Mouse (Mus musculus) mature B cell (primary cell): Measurements from ENCODE around the gene Epas1.

ENCODE experiments used
- in situ Hi-C: fragments of 300-500 bp; cut with MboI; formaldehyde crosslinking; loops from 2 replicates; pipeline ENCODE4 v1.14.3; 2019

The Epas1 gene

DNA sequence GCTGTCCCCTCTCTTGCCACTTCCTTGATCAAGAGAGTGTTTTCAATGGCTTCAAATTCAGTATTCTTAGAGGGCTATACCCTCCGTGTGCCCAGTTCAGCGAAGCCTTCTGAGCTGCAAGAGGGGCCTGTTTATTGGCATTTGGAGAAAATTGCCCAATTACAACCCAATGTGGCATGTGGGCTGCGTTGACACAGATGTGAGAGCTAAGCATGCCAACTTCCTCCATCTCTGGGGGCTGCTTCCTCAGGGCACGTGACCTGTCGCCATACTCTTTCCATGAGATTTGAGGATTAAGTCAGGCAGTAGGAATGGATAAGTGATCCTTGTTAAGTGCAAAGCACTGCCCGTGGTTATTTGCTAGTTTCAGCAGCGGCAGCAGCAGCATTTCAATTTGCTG lies 34.3 kb downstream of the Epas1 start:
- in situ Hi-C loops = no loop called here

DNA sequence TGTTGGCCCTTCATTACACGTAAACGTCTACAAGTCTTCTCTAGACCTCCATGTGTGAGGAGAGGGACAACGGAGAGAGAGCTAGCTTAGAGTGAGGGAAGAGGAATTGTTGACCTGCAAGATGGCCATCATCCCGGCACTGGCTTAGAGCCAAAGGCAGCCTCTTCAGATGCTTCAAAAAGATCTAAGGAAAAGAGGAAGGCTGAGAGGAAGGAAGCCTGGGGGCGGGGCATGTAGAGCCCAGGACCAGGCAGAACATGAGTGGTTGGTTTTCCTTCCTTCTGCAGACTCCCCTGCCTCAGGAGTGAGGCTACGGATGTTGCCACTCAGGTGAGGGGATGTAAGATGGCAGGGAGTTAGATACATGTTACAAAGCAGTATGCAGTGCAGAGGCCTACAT lies 34.8 kb downstream of the Epas1 start:
- in situ Hi-C loops = no loop called here

DNA sequence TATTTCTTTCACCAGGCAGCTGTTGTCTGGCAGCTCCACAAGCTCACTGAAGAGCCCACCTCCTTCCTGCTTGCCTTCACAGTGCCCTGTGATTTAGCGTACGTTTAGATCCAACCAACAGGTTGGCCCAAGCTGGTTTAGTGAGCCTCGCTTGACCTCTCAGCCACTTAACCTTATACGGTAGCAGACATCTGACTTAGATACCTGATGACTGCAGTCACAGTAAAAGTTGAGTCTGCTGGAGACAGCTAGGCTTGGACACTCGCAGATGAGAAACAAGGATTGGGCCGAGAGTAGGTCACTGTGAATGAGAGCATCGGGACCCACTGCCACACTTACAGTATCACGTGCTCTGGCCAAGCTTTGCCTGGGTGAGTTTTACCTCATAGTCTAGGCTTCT lies 38.4 kb downstream of the Epas1 start:
- in situ Hi-C loops = no loop called here

DNA sequence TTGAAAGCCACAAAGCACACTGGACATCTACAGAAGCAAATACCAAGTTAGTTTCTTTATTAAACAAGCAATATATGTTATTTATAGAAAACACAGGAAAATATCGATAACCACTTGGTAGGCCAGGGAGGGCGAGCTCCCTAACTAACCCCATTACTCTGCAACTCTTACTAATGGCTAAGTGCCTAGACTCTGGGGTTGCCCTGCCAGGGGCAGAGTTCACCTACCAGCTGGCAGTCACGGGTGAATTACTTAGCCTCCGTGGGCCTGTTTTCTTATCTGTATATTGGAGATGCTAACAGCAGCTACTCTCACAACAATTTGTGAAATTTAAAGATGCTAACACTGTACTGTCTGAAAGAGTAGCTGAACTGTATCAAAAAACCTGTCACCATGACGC lies 42.3 kb downstream of the Epas1 start:
- in situ Hi-C loops = no loop called here

DNA sequence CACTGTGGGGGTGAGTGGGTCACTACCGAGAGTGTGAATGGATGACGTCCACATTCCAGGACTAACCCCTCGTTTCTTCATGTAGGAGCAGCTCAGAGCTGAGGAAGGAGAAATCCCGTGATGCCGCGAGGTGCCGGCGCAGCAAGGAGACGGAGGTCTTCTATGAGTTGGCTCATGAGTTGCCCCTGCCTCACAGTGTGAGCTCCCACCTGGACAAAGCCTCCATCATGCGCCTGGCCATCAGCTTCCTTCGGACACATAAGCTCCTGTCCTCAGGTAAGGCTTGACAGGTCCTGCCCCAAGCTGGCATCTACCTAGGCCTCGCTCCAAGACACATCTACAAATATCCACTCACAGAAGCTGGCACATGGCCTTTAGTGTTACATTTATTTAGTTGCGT lies 43.5 kb downstream of the Epas1 start:
- in situ Hi-C loops = no loop called here

DNA sequence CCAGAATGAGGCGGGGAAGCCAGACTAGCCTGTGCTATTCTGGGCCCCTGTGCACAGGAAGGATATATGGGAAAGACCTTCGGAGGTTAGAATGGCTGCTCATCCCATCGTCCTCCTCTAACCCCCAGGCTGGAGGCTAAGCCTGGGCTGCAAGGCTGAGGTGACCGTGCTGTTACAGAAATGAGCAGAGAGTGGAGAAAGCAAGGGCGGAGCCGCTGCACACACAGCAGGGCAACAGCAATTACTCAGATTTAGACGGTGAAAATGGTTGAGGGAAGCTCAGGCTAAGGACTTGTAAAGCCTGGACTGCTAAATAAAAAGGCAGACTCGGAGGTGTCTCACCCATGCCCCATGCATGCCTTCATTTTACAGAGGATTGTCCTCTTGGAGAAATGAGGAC lies 45.0 kb downstream of the Epas1 start:
- in situ Hi-C loops = no loop called here

DNA sequence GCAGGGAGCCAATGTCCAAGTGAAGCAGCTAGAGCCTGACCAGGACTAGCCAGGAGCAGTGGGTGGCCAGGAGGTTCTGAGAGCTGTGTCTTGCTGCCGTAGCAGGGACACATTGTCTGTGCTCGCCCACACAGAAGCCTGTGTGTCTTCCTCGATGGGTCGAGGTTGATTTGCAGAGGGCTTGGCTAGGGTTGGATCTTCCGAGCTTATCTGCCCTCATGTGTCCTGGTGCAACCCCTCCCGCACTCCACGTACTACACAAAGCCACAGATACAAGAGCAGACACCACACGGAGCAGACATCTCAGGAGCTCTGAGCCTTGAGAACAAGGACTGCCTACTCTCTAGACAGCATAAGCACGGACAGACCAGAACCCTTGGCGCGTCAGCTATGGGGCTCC lies 45.5 kb downstream of the Epas1 start:
- in situ Hi-C loops = no loop called here

DNA sequence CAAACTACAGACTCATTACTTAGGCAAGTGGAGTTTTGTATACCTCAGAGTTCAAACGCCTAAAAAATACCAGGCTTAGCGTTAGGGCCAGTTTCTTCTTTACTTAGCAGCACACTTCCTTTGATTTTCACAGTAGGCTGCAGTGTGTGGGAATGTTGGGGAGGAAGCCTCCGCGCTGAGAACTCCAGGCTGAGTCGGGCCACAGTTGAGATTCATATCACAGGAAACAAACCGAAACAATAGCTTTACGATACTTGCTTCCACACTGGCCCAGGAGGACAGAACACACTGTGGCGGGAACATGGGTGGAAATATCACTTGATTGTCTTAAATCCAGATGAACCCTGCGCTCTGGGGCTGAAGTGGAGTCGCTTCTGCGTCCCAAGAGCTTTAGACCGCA lies 47.0 kb downstream of the Epas1 start:
- in situ Hi-C loops = no loop called here

DNA sequence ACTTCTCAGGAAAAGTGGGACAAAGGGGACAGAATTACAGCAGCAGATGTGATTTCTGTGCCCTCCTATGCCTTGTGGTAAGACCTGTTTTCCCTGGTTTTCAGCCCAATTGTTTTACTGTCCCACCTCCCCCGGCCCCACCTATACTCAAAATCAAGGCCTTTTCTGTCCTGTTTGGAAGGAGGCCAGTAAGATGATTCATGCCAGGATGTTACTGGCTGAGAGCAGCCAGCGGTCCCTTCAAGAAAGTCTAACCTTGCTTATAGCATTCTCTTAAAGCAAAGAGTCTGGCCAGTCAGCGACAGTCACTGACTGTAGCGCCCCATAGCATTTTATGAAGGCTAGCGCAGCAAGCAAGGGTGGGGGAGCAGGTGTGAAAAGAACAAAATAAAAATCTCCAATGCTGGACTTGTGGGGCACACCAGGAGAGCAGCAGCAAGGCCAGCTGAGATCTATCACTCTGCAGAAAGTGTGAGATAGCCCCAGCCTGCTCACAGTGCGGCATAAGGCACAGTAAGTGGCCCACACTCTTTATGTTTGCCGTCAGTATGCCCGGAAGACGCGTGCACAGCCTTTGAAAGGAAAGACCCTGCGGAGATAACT lies 47.8 kb downstream of the Epas1 start:
- in situ Hi-C loops = no loop called here

DNA sequence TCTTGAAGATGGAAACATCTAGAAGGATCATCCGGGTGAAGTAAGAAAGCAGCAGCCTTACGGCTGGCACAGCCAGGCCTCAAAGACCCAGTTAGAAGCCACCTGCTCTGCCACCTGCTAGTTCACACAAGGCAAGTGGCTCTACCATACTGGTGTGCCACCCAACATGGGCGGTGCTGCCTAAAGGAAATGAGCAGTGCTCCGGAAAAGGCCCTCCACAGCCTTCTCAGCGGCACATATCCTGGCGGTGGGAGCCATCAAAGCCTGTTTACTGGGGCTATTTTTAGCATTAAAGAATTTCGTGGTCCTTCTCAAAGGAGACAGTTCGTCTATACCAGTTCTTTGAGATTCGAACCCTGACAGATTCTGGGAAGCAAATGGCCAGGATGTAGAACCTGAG lies 48.4 kb downstream of the Epas1 start:
- in situ Hi-C loops = no loop called here

DNA sequence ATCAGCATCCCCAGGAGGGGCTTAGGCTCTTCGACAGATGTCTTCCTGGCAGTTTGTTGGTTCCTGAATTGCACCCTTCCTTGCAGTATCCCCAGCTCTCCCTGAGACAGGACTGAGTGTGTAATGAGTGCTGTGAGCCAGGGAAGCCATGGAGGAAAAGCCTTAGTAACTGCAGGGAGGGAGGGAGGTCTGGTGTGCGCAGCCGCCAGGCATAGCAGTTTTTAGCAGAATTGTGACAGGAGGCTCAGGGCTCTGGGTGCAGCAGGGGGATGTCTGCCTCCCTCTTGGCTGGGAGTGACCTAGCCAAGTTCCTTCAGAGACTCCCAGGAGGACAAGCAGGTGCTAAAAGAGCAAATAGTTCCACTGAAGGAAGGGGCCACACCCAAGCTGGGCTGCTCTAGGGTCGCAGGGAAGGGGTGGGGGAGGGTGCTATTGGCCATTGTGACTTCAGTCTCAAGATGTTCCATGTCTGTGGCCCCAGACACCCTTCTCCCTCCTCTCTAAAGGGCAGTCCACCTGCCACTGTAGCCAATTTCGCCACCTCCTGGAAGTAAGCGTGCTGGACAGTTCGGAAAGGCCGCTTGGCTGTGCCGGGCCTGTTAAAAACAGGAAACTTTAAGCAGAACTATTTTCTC lies 49.0 kb downstream of the Epas1 start:
- in situ Hi-C loops = no loop called here

DNA sequence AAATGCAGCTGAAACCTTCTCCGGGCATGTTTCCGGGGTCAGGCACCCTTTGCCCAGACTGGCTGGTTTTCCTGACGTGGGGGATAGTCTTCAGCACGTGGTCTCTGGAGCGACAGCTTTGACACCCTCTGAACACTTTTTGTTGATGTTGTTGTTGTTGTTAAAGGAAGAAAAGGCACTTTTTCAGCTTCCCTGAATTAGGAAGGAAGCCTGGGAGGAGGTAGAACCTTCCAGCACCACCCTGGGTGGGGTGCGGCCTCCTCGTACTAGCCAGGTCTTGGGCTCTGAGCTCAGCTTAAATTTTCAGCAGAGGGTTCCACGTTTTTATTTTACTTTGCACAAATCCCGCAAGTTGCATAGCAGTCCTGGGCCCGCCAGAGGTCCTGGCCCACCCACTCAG lies 49.6 kb downstream of the Epas1 start:
- in situ Hi-C loops = no loop called here

DNA sequence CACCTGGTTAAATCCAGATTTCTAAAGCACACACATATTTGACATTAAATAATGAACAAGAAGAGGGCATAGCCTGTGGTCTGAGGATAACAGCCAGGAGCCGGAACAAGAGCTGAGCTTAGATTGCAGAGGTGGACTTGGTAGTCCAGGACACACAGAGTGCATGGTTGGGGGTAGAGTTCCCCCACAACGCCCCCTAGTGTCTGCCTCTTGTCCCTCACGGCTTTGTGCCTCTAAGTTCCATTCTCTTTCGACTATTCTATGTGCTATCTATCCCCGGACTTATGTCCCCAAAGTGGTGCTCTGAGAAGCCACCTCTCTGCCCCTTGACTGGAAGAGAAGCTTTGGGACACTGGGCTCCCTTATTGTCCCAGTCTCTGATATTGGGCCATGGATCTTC lies 50.2 kb downstream of the Epas1 start:
- in situ Hi-C loops = no loop called here

DNA sequence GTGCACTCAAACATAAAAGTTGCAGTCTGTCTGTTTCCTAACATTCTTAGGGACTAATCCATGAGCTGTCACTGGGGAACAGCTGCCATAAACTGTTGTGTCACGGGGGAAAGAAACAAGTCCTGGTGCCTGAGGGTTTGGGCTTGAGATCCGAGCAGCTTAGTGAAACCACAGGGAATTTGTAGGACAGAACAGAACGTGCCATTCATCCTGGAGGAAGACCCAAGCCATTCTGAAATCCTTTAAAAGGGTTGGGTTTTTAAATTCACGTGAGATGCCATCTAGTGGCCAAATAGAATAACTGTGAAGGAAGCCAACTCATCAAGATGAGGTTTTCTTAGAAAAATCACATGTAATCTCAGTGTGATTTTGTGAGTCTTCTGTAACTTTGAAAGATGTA lies 58.5 kb downstream of the Epas1 start:
- in situ Hi-C loops = no loop called here

DNA sequence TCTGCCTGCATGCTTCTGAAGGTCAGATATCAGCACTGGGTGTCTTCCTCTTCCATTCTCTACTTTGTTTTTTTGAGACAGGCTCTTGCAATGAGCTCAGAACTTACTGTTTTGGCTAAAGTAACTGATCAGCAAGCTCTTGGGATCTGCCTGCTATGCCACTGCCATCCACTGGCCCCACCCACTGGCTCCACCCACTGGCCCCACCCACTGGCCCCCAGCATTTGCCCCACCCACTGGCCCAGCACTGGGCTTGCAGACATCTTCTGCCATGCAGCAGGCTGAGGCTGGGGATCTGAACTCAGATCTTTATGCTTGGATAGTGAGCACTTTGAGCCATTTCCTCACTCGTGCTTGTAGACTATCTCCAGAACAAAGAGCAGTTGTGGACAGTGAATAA lies 60.8 kb downstream of the Epas1 start:
- in situ Hi-C loops = no loop called here

DNA sequence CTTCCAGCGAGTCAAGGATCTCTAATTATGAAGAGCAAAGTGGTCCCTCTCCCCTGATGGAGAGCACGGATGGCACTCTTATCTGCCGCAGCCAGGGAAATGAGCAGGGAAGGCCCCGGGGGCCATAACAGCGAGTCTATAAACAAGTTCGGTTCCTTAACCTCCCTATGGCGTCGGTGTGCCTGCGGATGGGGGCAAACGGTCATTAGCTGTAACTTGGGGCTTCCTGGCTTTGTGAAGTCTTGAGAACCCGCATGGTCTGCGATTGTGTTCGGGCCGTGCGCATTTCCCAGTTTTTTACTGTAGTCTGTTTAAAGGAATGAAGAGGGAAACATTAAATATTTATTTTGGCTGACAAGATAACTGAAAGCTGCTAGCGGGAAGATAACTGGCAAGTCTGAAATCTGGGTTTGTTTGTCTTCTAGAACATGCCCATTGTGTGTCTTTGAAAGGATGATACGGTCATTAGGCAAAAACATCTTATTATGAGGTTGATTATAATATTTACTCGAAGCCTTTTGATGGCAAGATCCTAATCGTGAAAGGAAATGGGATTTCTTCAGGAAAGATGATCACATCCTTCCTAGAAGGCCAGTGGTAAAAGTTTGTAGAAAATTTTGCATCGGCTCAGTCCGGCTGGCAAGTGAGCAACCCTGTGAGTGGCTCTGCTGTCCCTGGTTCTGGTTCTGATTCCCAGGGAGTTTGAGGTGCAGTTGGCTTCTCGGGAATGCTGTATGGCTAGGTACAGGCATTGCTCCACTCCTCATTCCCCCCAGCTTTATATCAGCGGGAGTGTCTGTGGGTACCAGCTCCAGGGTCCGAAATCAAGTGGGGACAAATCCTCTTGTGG lies 61.7 kb downstream of the Epas1 start:
- in situ Hi-C loops = no loop called here

DNA sequence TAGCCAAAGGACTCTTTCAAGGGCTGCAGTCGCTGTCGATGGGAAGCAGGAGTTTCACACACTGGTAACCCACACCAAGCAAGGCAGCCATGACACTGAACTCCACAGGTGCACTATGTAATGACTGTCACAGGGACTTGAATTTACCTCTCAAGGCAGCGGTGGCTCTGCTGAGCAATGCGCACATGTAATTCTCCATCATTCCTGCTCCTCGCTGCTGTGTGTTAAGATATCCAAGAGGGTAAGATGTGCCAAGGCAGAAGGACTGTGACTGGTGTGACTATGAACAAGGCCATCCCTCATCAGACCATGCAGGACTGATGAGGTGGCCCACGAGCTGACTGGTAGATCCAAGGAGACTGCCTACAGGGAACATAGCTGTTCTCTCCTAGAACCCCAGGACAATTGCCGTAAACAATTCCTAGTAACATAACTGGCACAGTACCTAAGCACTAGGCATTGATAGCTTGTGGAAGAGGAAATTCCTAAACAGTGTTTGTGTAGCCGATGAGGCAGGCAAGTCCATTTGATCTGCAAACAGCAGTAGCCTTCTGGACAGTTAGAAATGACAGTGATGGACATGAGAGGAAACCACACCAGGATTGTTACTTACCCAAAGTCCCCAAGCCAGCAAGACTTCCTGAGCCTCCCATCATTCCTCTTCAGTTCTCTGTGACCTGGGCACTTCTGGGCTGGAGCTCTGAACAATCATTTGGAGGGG lies 68.7 kb downstream of the Epas1 start:
- in situ Hi-C loops = no loop called here

DNA sequence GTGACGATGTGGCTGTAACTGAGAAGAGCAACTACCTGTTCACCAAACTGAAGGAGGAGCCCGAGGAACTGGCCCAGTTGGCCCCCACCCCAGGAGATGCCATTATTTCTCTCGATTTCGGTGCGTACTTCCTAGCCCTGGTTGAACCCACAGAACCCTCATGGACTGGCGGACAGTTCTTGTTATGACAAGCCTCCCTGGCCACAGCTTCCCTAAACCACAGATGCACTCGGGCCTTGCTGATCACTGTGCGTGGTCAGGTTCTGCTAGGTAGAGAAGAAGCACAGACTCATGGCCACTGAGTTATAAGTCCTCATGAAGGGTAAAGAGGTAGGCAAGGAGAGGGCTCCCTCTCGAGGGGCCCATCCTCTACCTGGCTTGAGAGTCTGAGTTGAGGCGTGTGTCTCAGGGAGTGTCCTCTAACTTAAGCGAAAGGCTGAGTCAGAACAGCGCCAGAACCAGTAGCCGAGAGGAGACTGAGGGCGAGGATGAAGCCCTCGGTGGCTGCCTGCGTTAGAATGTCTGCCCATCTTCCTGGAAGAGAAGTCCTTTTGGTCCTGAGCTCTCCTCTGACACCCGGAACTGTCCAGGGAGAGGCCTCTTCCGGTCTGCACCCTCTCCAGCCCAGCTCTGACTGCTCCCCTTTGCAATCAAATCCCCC lies 71.1 kb downstream of the Epas1 start:
- in situ Hi-C loops = no loop called here

DNA sequence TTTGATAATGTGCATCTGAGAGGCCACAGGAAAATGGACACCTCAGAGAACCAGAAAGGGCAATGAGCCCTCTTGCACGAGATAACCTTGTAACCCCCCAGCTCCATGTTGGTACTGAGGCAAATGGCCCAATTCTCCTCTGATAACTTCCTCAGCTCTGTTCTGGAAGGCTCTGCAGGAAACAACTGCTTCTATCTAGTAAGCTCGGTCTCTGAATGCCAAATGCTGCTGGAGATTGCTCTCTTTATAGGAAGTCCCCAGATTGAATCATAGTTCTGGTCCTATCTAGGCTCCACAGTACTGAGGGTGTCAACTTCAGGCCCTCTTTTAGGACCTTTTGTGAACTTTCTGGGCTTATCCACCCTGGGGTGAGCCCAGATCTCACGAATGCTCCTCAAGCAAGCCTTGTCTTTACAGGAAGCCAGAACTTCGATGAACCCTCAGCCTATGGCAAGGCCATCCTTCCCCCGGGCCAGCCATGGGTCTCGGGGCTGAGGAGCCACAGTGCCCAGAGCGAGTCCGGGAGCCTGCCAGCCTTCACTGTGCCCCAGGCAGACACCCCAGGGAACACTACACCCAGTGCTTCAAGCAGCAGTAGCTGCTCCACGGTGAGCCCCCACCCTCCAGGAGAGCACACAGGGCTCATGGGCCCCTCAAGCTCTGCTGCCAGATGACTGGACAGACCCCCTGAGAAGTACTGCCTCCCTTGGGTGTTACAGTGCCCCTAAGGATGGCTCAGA lies 71.8 kb downstream of the Epas1 start:
- in situ Hi-C loops = no loop called here

DNA sequence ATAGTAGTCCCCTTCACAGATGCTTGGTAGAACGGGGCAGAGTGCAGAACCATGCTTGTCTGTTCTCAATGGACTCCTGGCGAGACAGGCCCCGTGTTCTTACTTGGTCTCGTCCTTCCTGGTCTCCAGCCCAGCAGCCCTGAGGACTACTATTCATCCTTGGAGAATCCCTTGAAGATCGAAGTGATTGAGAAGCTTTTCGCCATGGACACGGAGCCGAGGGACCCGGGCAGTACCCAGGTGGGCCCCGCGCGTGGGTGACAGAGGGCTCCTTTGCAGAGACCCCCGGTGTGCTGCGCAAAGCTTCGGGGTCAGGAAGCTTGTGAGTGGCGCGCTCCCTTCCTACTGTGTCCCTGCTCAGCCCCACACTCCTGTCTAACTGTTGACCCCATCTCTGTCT lies 72.9 kb downstream of the Epas1 start:
- in situ Hi-C loops = no loop called here

DNA sequence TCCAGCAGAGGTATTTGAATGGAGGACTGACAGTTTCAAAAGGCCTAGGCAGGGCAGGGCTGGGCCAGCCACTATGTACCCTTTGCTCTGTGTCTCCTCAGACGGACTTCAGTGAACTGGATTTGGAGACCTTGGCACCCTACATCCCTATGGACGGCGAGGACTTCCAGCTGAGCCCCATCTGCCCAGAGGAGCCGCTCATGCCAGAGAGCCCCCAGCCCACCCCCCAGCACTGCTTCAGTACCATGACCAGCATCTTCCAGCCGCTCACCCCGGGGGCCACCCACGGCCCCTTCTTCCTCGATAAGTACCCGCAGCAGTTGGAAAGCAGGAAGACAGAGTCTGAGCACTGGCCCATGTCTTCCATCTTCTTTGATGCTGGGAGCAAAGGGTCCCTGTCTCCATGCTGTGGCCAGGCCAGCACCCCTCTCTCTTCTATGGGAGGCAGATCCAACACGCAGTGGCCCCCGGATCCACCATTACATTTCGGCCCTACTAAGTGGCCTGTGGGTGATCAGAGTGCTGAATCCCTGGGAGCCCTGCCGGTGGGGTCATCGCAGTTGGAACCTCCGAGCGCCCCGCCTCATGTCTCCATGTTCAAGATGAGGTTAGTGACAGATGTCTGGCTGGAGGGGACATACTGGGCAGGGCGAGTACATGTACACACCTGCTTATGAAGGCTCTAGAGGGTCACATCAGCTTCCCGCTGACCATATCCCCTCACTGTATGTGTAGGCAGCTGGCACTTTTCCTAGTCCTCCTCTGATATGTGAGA lies 74.1 kb downstream of the Epas1 start:
- in situ Hi-C loops = no loop called here
